Mouse (Mus musculus): Measurements from ENCODE around the gene Nynrin. TPM values are rescaled to one million over a fixed set of nuclear protein-coding genes. Genes with fewer than 3 reads are reported as not detected.
A peak's percentile ranks its signal among the peaks of the same experiment; 100 is the strongest.

Gene Nynrin
- 11.2 and 11.8 TPM in 2 replicates for polyA plus RNA-seq (2015; fragmentation: Nextera tagmentation; extraction: Ambion mirVana)

DNA sequence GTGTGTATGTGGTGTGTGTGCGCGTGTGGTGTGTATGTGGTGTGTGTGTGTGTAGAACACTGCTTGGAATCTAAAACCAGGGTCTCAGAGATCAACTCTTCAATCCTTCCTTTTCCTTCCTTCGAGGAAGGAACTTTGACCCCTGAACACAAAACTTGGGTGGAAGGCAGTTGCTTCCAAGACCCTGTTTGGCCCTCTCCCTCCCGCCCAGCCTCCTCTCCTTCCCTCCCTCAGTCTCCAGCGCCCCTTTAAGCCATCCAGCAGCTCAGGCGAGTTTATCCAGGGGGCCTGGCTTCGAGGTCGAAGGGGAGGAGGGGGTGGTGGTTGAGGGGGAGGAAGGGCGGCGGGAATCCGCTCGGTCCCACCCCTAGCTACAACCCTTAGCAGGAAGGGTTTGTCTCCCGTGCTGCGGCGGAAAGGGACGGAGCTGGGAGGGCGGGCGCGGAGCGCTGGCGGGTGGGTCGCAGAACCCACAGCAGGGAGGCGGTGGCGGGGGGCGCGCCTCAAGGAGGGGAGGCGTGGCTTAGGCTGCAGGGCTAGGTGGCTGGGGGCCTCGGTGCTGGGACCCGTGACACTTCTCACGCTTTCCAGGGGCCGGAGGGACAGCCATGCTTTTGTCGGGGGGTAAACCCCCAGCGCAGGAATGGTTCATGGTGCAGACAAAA lies at the start of gene Nynrin:
Gene Nynrin (plus strand): TSS at position 390 of the 665 bp plus-strand sequence.
- WGBS: under 1% methylated on average over 28 of the region's 33 CpGs
- H3K9me3 ChIP-seq: no peaks in the 10 kb centered on the region
- peak within 1 kb of the TSS; percentile 82 for H3K4me3 ChIP-seq
- no peaks in the 10 kb centered on the region for H3K27me3 ChIP-seq
- H3K36me3 ChIP-seq: no peaks in the 10 kb centered on the region
- peaks cover 53% of the 10 kb centered on the region for H3K4me1 ChIP-seq (replicated peaks)
- peak within 1 kb of the TSS; percentile 80 for H3K4me2 ChIP-seq
- ATAC-seq (ENCODE audit: low FRiP score, low read depth): peak; percentile 81
- peak within 1 kb of the TSS; percentile 73 for H3K9ac ChIP-seq
- peak within 1 kb of the TSS; percentile 90 for H3K27ac ChIP-seq (replicated peaks)

- Histone ChIP-seq H3K4me1 (replicated peaks) (no peaks in the 10 kb centered on the region), H3K4me2 (peak overlapping the region; percentile 67), H3K27ac (replicated peaks) (peak overlapping the region; percentile 49; the same call in 1 of the 2 replicates), H3K36me3 (no peaks in the 10 kb centered on the region), H3K27me3 (no peaks in the 10 kb centered on the region), H3K9me3 (no peaks in the 10 kb centered on the region), H3K4me3 (peak overlapping the region; percentile 45), H3K9ac (peak overlapping the region; percentile 35)
- peak; percentile 90 for ATAC-seq (ENCODE audit: low FRiP score, low read depth)
- WGBS: 26% methylated on average over 16 of the region's 16 CpGs
These were observed 38.9 kb upstream of the Nynrin start for GRCm38 (mm10) chr14:55814885-55815284.

DNA sequence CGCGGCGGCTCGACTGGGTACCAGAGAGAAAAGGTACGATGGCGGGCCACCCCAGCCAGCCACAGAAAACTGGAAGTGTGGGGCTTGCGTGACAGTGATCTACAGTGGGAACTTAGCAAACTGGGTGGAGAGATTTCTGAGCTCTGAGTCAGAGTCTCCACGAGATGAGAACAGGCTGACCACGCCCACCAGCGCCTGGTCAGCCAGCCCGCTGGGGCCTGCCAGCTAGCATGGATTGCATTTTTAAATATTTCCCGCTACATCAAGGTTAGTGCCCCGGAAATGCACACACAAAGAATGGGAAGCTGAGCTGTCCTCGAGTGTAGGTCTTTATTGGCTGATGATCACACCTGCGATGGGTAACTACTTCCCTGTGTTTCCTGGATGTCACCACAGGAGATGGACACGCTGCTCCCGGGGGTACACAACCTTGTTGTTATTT lies 38.5 kb upstream of the Nynrin start:
- peak overlapping the region; percentile 49; the same call in 1 of the 2 replicates for H3K27ac ChIP-seq (replicated peaks)
- peak overlapping the region; percentile 45 for H3K4me3 ChIP-seq
- peak overlapping the region; percentile 35 for H3K9ac ChIP-seq
- WGBS: 25% methylated on average over 17 of the region's 17 CpGs
- H3K4me2 ChIP-seq: peak overlapping the region; percentile 67
- no peaks in the 10 kb centered on the region for H3K4me1 ChIP-seq (replicated peaks)
- peak; percentile 76 for ATAC-seq (ENCODE audit: low FRiP score, low read depth)
- no peaks in the 10 kb centered on the region for H3K27me3 ChIP-seq
- no peaks in the 10 kb centered on the region for H3K9me3 ChIP-seq
- no peaks in the 10 kb centered on the region for H3K36me3 ChIP-seq

- Histone ChIP-seq H3K4me1 (replicated peaks) (peaks cover 19% of the 10 kb centered on the region), H3K9ac (no peak overlapping the region), H3K36me3 (no peaks in the 10 kb centered on the region), H3K4me3 (no peak overlapping the region), H3K4me2 (no peak overlapping the region), H3K27ac (replicated peaks) (no peak overlapping the region), H3K27me3 (peaks cover 2% of the 10 kb centered on the region; the same call in 1 of the 2 replicates), H3K9me3 (no peaks in the 10 kb centered on the region)
- ATAC-seq (ENCODE audit: low FRiP score, low read depth): no peak
- WGBS: 80% methylated on average over 7 of the region's 7 CpGs
These were observed 33.9 kb upstream of the Nynrin start for GRCm38 (mm10) chr14:55819845-55820405.

- Histone ChIP-seq H3K27ac (replicated peaks) (no peak overlapping the region), H3K9ac (no peak overlapping the region), H3K9me3 (no peaks in the 10 kb centered on the region), H3K36me3 (no peaks in the 10 kb centered on the region), H3K4me2 (no peak overlapping the region), H3K4me1 (replicated peaks) (peaks cover 26% of the 10 kb centered on the region), H3K4me3 (no peak overlapping the region), H3K27me3 (peaks cover 3% of the 10 kb centered on the region; the same call in 1 of the 2 replicates)
- no peak for ATAC-seq (ENCODE audit: low FRiP score, low read depth)
- WGBS: 88% methylated on average over 9 of the region's 9 CpGs
These were observed 33.2 kb upstream of the Nynrin start for GRCm38 (mm10) chr14:55820576-55820975.

GRCm38 (mm10) chr14:55822435-55822990 lies 31.3 kb upstream of the Nynrin start:
- H3K4me3 ChIP-seq: peak overlapping the region; percentile 57
- peak overlapping the region; percentile 81 for H3K27ac ChIP-seq (replicated peaks)
- no peaks in the 10 kb centered on the region for H3K36me3 ChIP-seq
- 6% methylated on average over 12 of the region's 13 CpGs for WGBS
- H3K4me2 ChIP-seq: peak overlapping the region; percentile 91
- ATAC-seq (ENCODE audit: low FRiP score, low read depth): no peak
- peaks cover 41% of the 10 kb centered on the region for H3K4me1 ChIP-seq (replicated peaks)
- H3K27me3 ChIP-seq: peaks cover 18% of the 10 kb centered on the region
- no peaks in the 10 kb centered on the region for H3K9me3 ChIP-seq
- peak overlapping the region; percentile 66 for H3K9ac ChIP-seq

DNA sequence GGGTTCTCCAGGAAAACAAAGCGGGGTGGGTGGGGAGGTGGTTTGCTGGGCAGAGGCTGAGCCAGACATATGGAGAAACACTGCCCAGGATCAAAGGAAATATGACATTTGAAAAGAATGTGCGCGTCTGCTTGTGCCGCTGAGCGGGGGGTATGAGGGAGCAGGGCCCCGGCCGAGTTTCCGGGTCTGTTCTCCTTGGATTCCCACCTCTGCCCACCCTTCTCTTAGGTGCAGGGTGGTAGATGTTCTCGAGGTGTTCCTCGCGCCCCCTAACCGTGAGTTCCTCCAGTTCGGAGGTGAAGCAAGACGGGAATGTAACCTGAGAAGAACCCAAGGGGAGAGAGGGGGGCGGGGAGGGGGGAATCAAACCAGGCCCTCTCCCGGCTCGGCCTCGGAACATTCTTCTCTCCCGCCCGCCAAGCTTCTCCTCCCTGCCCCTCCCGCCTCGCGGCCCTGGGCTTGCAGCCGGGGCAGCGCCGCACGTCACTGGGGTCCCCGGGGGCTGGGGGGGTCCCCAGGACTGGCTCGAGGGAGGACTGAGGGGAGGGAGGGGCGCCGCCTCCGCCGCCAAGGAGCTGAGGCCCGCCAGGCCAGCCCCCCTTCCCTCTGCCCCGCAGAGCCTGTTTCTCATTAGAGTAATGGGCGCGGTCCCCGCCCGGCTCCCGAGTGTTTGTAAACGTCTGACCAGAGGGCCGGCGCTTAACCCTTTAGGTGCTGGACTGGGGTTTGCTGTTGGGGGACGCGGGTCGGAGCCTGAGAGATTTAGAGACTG lies 30.6 kb upstream of the Nynrin start, which contains the start of gene Nfatc4:
Gene Nfatc4 (plus strand): TSS at position 154 of the 772 bp plus-strand sequence.
- Histone ChIP-seq H3K27ac (replicated peaks) (peak within 1 kb of the TSS; percentile 81), H3K4me3 (peak within 1 kb of the TSS; percentile 57), H3K36me3 (no peaks in the 10 kb centered on the region), H3K4me1 (replicated peaks) (peaks cover 41% of the 10 kb centered on the region), H3K27me3 (peaks cover 21% of the 10 kb centered on the region), H3K9ac (peak within 1 kb of the TSS; percentile 66), H3K9me3 (no peaks in the 10 kb centered on the region), H3K4me2 (peak within 1 kb of the TSS; percentile 91)
- under 1% methylated on average over 40 of the region's 46 CpGs for WGBS
- peak; percentile 75 for ATAC-seq (ENCODE audit: low FRiP score, low read depth)

- WGBS: 2% methylated on average over 10 of the region's 10 CpGs
- H3K4me3 ChIP-seq: peak overlapping the region; percentile 57
- H3K36me3 ChIP-seq: no peaks in the 10 kb centered on the region
- H3K9ac ChIP-seq: peak overlapping the region; percentile 66; the same call in 1 of the 2 replicates
- peaks cover 41% of the 10 kb centered on the region for H3K4me1 ChIP-seq (replicated peaks)
- peak overlapping the region; percentile 81 for H3K27ac ChIP-seq (replicated peaks)
- H3K27me3 ChIP-seq: peaks cover 21% of the 10 kb centered on the region
- no peaks in the 10 kb centered on the region for H3K9me3 ChIP-seq
- H3K4me2 ChIP-seq: peak overlapping the region; percentile 91
- ATAC-seq (ENCODE audit: low FRiP score, low read depth): no peak; the same call in 1 of the 2 replicates
These were observed 29.8 kb upstream of the Nynrin start for GRCm38 (mm10) chr14:55824001-55824480.

DNA sequence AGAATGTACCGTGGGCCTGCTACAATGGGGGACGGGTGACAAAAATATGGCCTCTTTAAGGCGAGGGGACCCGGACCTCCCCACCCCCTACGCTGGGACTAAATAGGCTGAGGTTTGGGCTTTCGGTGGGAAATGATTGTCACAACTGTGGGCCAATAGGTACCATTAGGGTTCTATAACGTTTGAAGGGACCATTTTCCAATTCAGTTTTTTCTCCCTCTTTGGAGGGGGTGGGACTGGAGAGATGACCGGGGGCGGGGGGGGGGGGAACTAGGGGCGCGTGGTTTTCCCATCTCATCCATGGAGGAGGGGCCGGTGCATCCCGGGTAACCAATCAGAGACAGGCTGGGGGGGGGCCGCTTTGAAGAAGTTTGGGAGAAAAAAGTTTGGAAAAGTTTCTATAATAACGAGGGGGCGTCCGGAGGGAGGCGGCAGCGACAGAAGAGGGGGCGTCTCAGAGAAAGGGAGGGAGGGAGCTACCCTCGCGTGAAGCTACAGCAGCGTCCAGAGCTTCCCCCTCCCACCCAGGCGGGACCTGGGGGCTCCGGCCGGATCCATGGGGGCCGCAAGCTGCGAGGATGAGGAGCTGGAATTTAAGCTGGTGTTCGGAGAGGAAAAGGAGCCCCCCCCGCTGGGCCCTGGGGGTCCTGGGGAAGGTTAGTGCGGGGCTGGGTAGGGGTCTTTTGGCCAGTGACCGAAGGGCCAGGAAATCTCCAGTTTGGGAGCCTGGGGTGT lies 29.2 kb upstream of the Nynrin start:
- peak overlapping the region; percentile 81 for H3K27ac ChIP-seq (replicated peaks)
- ATAC-seq (ENCODE audit: low FRiP score, low read depth): no peak
- peak overlapping the region; percentile 57 for H3K4me3 ChIP-seq
- H3K9ac ChIP-seq: peak overlapping the region; percentile 46
- H3K4me2 ChIP-seq: peak overlapping the region; percentile 91
- H3K4me1 ChIP-seq (replicated peaks): peaks cover 41% of the 10 kb centered on the region
- H3K36me3 ChIP-seq: no peaks in the 10 kb centered on the region
- H3K27me3 ChIP-seq: peaks cover 21% of the 10 kb centered on the region
- under 1% methylated on average over 30 of the region's 32 CpGs for WGBS
- H3K9me3 ChIP-seq: no peaks in the 10 kb centered on the region

DNA sequence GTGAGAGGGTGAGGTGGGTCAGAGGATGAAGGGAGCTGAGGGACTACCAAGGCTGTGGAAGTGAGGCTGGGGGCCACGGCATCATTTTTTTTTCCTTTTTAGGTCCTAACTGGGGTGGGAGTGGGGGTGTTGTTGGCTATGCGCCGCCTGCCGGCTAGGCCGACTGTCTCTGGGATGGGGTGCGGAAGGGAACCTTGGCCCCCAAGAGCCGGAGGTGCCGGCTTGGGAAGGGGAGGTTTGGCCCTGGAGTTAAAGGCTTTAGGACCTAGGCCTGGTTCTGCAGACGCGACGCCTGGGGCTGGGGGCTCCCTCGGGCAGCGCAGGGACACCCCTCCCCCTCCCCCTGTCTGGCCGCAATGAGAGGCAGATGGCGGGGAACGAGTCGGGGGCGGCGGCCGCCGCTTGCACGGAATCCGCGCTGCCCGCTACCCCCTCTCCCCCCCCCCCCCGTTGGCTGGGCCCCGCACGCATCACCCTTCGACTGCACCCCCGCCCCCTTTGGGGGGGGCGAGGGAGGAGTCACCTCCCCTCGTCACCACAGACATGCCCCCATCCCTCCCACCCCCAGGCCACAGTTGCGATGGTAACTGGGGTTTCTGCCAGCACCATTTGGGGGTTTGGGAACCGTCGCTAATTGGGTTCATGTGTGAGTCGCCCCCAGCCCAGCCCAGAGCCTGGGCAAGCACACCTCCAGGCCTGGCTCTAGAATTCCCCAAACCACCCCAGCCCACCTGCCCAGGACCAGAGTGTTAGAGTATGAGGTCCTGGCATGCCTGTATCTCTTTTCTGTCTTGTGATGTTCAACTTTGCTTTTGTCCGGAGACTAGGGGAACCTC lies 28.4 kb upstream of the Nynrin start:
- peaks cover 41% of the 10 kb centered on the region for H3K4me1 ChIP-seq (replicated peaks)
- ATAC-seq (ENCODE audit: low FRiP score, low read depth): no peak
- 0% methylated on average over 19 of the region's 37 CpGs for WGBS

More for the DNA sequence above, 28.4 kb upstream of the Nynrin start:
- Histone ChIP-seq H3K9me3 (no peaks in the 10 kb centered on the region), H3K36me3 (no peaks in the 10 kb centered on the region), H3K4me2 (peak overlapping the region; percentile 91), H3K9ac (peak overlapping the region; percentile 46), H3K27ac (replicated peaks) (peak overlapping the region; percentile 76), H3K27me3 (peaks cover 21% of the 10 kb centered on the region), H3K4me3 (peak overlapping the region; percentile 57)

Data from hindbrain, embryonic 15.5 days (tissue).